Mouse (Mus musculus) embryonic facial prominence, embryonic 12.5 days (tissue): ENCODE data around the gene Maml1. TPM values are rescaled to one million over a fixed set of nuclear protein-coding genes. Genes with fewer than 3 reads are reported as not detected.

Experiments
- ATAC-seq: fragments of 200-750 bp; cut with Nextera tagmentation; 2 replicates; pipeline ENCODE4 v1.8.0; 2017; ENCODE audit not compliant: insufficient number of reproducible peaks, insufficient read depth, low FRiP score, low TSS enrichment
- H3K27ac ChIP-seq: fragments of 300-500 bp; sonication (generic); 2 replicates; pipeline ENCODE4 v1.5.1; 2016; ENCODE audit warnings: mild to moderate bottlenecking
- H3K27me3 ChIP-seq: fragments of 300-500 bp; sonication (generic); 2 replicates; pipeline ENCODE4 v1.6.1; 2016; ENCODE audit warnings: mild to moderate bottlenecking, moderate library complexity
- H3K36me3 ChIP-seq: fragments of 300-500 bp; sonication (generic); 2 replicates; pipeline ENCODE4 v1.6.1; 2016; ENCODE audit warnings: mild to moderate bottlenecking
- H3K4me1 ChIP-seq: fragments of 300-500 bp; sonication (generic); 2 replicates; pipeline ENCODE4 v1.6.1; 2016
- H3K4me2 ChIP-seq: fragments of 300-500 bp; sonication (generic); replicated peaks from 2 replicates; pipeline ENCODE4 v1.6.1; 2016; ENCODE audit warnings: mild to moderate bottlenecking, moderate library complexity
- H3K4me3 ChIP-seq: fragments of 300-500 bp; sonication (generic); 2 replicates; pipeline ENCODE4 v1.5.1; 2016; ENCODE audit warnings: mild to moderate bottlenecking
- H3K9ac ChIP-seq: fragments of 300-500 bp; sonication (generic); 2 replicates; pipeline ENCODE4 v1.6.1; 2016; ENCODE audit warnings: mild to moderate bottlenecking, moderate library complexity
- H3K9me3 ChIP-seq: fragments of 300-500 bp; sonication (generic); 2 replicates; pipeline ENCODE4 v1.6.1; 2016; ENCODE audit warnings: mild to moderate bottlenecking, moderate library complexity
- WGBS: fragments of 180-500 bp; shearing (Covaris S2); methylation state at CpG from one replicate; pipeline ENCODE4 v1.1.7; 2016; 5-methylcytosine and 5-hydroxymethylcytosine counted together
- polyA plus RNA-seq: library from polyadenylated mRNA; unstranded; fragments of >200 nt; fragmentation: Nextera tagmentation; extraction: Ambion mirVana; gene quantifications from 2 replicates; pipeline ENCODE4 v1.2.1, GENCODE M21; 2016

The Maml1 gene
- polyA plus RNA-seq, 1 experiment from 2014 or later: 9.2 TPM

DNA sequence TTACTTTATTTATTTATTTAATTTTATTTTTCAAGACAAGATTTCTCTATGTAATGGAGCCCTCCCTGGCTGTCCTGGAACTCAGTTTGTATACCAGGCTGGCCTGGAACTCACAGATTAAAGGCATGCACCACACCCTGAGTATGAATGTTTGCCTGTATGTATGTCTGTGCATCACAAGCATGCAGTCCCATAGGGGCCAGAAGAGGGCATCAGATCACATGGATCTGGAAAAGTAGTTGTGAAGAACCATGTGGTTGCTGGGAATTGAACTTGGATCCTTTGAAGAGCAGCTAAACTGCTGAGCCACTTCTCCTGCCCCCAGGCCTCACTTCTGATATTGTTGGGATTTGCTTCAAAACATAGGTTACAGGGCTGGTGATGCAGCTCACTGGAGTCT lies 15.1 kb downstream of the Maml1 start:
- no peak overlapping the region for H3K27ac ChIP-seq
- H3K9me3 ChIP-seq: no peaks in the 10 kb centered on the region
- no peak overlapping the region for H3K9ac ChIP-seq
- no peaks in the 10 kb centered on the region for H3K4me1 ChIP-seq
- no peaks in the 10 kb centered on the region for H3K27me3 ChIP-seq
- H3K4me2 ChIP-seq: no peak overlapping the region
- ATAC-seq: no peak
- no peak overlapping the region for H3K4me3 ChIP-seq
- peaks cover 13% of the 10 kb centered on the region for H3K36me3 ChIP-seq

DNA sequence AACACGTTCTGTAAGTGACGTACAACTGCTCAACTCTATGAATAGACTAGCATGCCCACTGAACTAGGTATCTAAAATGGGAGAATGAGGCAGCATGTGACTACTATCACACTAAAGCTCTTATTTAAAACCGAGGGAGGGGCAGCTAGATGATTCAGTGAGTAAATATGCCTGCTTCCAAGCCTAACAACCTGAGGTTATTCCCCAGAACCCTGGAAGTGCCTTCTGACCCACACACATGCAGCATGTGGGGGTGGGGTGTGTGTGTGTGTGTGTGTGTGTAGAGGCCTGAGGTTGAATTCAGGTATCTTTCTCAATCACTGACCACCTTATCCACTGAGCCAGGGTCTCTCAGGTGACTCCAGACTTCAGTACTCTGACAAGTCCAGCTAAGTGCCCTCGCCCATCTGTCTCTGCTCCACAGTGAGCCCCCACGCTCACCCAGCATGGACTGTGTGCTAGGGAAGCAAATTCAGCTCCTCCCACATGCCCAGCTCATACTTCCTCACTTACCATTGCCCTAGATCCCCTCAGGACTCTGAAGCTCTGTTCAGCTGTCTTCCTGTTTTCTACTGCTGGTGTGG lies 16.5 kb downstream of the Maml1 start:
- Histone ChIP-seq H3K4me3 (no peak overlapping the region), H3K9ac (no peak overlapping the region), H3K27me3 (no peaks in the 10 kb centered on the region), H3K27ac (no peak overlapping the region), H3K9me3 (no peaks in the 10 kb centered on the region), H3K36me3 (peaks cover 11% of the 10 kb centered on the region), H3K4me2 (no peak overlapping the region), H3K4me1 (no peaks in the 10 kb centered on the region)
- no peak for ATAC-seq
- WGBS: 89% methylated on average over 5 of the region's 5 CpGs

DNA sequence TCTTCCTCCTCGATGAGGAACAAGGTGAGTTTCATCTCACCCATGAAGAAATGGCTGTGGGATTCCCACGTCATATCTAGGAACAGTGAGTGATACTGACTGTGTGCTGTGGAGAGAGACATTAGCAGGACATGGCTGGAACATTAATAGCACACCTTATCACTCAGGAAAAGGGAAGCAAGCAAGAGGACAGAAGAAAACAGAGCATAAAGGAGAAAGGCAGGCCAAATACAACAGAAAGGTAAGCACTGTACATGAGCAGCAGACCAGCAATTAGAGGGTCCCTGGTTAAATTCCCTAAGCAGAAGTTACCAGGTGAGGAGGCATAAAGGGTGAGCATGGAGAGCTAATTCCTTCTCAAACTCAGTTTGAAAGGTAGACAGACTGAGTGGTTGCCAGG lies 17.0 kb downstream of the Maml1 start:
- 92% methylated on average over 2 of the region's 2 CpGs for WGBS
- no peak overlapping the region for H3K4me2 ChIP-seq
- no peaks in the 10 kb centered on the region for H3K27me3 ChIP-seq
- H3K9ac ChIP-seq: no peak overlapping the region
- H3K4me3 ChIP-seq: no peak overlapping the region
- H3K27ac ChIP-seq: no peak overlapping the region
- no peaks in the 10 kb centered on the region for H3K9me3 ChIP-seq
- peaks cover 6% of the 10 kb centered on the region for H3K36me3 ChIP-seq
- ATAC-seq: no peak
- no peaks in the 10 kb centered on the region for H3K4me1 ChIP-seq

DNA sequence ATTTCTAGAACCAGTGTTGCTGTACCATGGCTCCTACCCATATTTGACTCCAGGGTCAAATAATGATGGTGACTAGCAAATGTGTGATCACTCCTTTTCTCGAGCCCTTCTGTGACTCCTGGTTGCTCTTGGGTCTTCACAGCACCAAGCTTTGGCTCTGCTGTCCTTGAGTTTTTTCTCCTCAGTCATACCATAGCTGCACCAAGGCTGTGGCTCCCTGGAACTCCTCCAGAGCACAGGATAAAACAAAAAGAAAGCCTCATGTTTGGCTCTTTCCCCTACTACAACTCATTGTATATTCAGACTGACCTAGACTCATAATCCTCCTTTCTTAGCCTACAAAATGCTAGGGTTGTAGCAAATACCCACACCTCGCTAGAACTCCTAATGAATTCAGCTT lies 19.3 kb downstream of the Maml1 start:
- WGBS: 97% methylated on average over 2 of the region's 2 CpGs
- no peak for ATAC-seq
- H3K27ac ChIP-seq: no peak overlapping the region
- no peak overlapping the region for H3K4me2 ChIP-seq
- H3K9ac ChIP-seq: no peak overlapping the region
- no peaks in the 10 kb centered on the region for H3K9me3 ChIP-seq
- peaks cover 6% of the 10 kb centered on the region for H3K36me3 ChIP-seq
- no peak overlapping the region for H3K4me3 ChIP-seq
- H3K27me3 ChIP-seq: no peaks in the 10 kb centered on the region
- H3K4me1 ChIP-seq: no peaks in the 10 kb centered on the region

DNA sequence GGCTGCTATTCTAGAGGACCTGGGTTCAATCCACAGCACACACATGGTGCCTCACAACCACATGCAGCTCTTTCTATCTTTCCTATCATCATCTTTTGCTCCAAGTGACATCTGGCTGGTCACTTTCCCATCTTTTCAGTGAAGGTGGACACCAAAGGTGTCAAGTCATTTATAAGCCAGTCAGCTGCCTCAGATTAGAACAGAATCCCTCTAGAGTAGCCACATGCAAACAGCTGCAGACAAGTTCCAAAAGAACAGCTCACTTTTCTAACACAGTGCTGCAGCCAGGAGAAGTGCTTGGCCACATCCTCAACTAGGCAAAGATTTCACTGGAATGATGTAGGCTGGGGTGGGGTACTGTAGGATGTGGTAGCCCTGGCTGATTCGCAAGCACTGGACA lies 22.2 kb downstream of the Maml1 start:
- Histone ChIP-seq H3K4me2 (no peak overlapping the region), H3K4me1 (no peaks in the 10 kb centered on the region), H3K27ac (no peak overlapping the region), H3K36me3 (peaks cover 23% of the 10 kb centered on the region), H3K4me3 (no peak overlapping the region), H3K27me3 (no peaks in the 10 kb centered on the region), H3K9me3 (no peaks in the 10 kb centered on the region), H3K9ac (no peak overlapping the region)
- WGBS: 93% methylated on average over 1 of the region's 1 CpGs
- ATAC-seq: no peak

DNA sequence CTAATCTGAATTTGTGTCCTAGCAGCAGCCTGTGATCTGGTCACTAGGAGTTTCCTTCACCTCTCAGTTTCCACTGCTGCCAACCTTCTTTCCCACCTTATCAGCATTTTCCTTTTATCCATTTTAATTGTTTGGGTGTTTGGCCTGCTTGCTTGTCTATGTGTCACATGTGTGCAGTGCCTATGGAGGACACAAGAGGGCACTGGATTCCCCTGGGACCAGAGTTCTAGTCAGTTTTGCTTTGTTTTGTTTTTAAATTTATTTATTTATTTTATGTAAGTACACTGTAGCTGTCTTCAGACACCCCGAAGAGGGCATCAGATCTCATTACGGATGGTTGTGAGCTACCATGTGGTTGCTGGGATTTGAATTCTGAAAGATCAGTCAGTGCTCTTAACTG lies 22.9 kb downstream of the Maml1 start:
- Histone ChIP-seq H3K4me3 (no peak overlapping the region), H3K27me3 (no peaks in the 10 kb centered on the region), H3K4me2 (no peak overlapping the region), H3K27ac (no peak overlapping the region), H3K9ac (no peak overlapping the region), H3K4me1 (no peaks in the 10 kb centered on the region), H3K36me3 (peaks cover 29% of the 10 kb centered on the region), H3K9me3 (no peaks in the 10 kb centered on the region)
- no peak for ATAC-seq
- 75% methylated on average over 2 of the region's 2 CpGs for WGBS

DNA sequence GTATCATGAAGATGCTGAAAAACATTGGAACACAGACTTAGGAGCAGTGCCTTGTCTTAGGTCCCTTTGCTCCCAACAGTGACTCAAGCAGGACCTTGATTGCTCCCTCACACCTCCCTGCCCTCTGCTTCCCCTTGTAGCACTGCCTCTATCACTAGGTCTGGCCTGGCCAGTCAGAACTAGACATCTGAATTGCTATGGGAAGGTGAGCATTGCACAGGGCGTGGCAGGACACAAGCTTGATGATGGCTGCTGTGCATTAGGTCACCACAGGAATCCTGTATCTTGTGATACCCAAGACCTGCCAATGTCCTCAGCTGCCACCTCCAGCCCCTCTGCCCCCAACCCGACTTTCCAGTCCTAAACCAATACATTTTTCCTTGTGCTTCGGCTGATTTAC lies 25.1 kb downstream of the Maml1 start:
- Histone ChIP-seq H3K4me3 (no peak overlapping the region), H3K27ac (no peak overlapping the region), H3K9me3 (no peaks in the 10 kb centered on the region), H3K4me2 (no peak overlapping the region), H3K4me1 (no peaks in the 10 kb centered on the region), H3K27me3 (no peaks in the 10 kb centered on the region), H3K36me3 (peaks cover 46% of the 10 kb centered on the region), H3K9ac (no peak overlapping the region)
- WGBS: 91% methylated on average over 3 of the region's 3 CpGs
- no peak for ATAC-seq

DNA sequence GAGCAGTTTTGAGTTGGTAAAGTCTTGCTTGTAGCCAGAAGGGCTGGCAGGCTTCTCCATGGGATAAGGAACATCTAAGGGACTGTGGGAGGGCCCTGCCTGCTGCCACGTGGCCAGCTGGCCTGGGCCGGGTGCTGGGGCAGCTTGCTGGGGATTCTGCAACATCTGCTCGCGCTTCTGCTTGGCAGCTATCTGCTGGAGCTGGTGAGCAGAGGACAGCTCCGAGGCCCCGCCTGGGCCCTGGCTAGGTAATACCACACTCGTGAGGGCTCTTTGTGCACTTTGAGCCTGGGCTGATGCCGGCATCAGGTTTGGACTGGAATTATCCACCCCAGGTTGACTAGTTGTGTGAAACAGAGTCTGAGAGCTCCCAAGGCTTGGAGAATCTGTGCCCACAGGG lies 26.2 kb downstream of the Maml1 start:
- H3K4me3 ChIP-seq: no peak overlapping the region
- no peak overlapping the region for H3K4me2 ChIP-seq
- no peaks in the 10 kb centered on the region for H3K27me3 ChIP-seq
- no peaks in the 10 kb centered on the region for H3K4me1 ChIP-seq
- no peak for ATAC-seq
- WGBS: 91% methylated on average over 8 of the region's 8 CpGs
- H3K27ac ChIP-seq: no peak overlapping the region
- peaks cover 57% of the 10 kb centered on the region for H3K36me3 ChIP-seq
- H3K9me3 ChIP-seq: no peaks in the 10 kb centered on the region
- H3K9ac ChIP-seq: no peak overlapping the region

DNA sequence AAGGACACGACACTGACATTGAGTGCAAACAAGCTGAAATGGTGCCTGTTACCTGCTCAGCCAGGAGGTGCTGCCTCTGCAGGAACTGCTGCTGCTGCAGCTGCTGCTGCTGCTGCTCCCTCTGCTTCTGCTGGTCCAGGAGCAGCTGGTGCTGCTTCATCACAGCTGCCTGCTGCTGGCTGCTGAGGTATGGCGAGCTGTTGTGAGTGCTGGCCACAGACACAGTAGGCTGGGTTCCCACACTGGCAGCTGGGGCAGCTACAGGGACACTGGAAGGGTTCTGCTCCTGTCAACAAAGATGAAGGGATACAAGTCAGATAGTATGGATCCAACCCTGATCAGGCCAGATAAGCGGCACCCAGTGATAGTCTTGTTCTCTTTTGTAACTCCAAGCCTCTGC lies 28.9 kb downstream of the Maml1 start:
- Histone ChIP-seq H3K4me3 (no peak overlapping the region), H3K36me3 (peaks cover 83% of the 10 kb centered on the region), H3K27me3 (no peaks in the 10 kb centered on the region), H3K4me1 (no peaks in the 10 kb centered on the region), H3K27ac (no peak overlapping the region), H3K9me3 (no peaks in the 10 kb centered on the region), H3K4me2 (no peak overlapping the region), H3K9ac (no peak overlapping the region)
- no peak for ATAC-seq
- 86% methylated on average over 3 of the region's 3 CpGs for WGBS

DNA sequence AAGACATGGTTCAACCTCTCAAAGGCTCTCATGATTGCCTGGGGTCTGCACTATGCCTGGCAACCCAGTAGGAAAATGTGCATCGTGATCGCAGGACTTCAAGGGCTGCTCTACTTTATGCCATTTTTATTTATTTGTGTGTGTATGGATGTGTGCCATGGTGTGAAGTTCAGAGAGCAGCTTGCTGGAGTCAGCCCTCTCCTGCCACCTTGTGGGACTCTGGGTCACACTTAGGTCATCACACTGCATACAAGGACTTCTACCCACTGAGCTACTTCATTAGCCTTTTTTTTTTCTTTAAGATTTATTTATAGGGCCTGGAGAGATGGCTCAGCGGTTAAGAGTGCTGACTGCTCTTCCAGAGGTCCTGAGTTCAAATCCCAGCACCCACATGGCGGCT lies 30.1 kb downstream of the Maml1 start:
- H3K27ac ChIP-seq: no peak overlapping the region
- no peak overlapping the region for H3K4me3 ChIP-seq
- WGBS: 97% methylated on average over 4 of the region's 4 CpGs
- H3K4me1 ChIP-seq: no peaks in the 10 kb centered on the region
- no peak overlapping the region for H3K4me2 ChIP-seq
- H3K9me3 ChIP-seq: no peaks in the 10 kb centered on the region
- H3K9ac ChIP-seq: no peak overlapping the region
- peaks cover 91% of the 10 kb centered on the region for H3K36me3 ChIP-seq
- no peak for ATAC-seq
- H3K27me3 ChIP-seq: no peaks in the 10 kb centered on the region

DNA sequence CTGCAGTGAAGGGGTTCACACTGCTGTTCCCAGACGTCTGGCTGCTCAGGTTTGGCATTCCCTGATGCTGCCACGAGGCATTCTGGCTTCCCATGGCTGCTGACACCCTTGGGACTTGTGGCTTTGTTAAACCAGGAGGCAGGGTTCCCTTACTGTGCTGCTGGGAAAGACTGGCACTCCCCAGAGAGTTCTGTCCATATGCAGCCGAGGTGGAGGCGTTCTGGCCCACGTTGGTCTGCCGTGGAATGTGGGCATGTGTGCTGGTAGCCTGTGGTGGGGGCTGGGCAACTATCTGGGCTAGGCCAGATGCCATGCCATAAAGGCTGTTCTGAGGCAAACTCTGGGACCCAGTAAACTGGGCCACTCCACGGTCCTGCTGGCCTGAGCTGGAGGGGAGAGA lies 33.8 kb downstream of the Maml1 start:
- Histone ChIP-seq H3K4me3 (no peak overlapping the region), H3K4me1 (no peaks in the 10 kb centered on the region), H3K36me3 (peaks cover 73% of the 10 kb centered on the region), H3K9me3 (no peaks in the 10 kb centered on the region), H3K27me3 (no peaks in the 10 kb centered on the region), H3K9ac (no peak overlapping the region), H3K27ac (no peak overlapping the region), H3K4me2 (no peak overlapping the region)
- 84% methylated on average over 7 of the region's 7 CpGs for WGBS
- ATAC-seq: no peak

DNA sequence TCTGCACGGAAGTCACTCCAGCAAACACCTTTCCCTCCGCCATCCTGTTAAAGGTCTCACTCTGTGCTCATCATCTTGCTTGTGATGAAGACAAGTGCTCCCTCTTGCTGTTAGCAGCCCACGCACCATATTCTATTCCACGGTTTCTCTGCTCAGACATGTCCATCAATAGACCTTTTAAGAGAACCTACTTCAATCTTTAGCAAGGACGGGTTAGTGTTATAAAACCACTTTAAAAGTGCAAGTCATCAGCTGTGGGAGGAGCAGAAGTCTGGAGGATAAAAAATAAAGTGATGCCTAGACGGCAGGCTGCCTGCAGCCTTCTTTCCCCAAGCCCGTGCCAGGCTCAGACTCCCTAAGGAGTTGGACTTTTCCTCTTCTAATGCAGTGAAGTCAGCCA lies 35.5 kb downstream of the Maml1 start:
- no peak overlapping the region for H3K27ac ChIP-seq
- H3K27me3 ChIP-seq: no peaks in the 10 kb centered on the region
- no peak overlapping the region for H3K4me2 ChIP-seq
- WGBS: 90% methylated on average over 7 of the region's 7 CpGs
- H3K9ac ChIP-seq: no peak overlapping the region
- H3K36me3 ChIP-seq: peaks cover 56% of the 10 kb centered on the region
- ATAC-seq: no peak
- no peaks in the 10 kb centered on the region for H3K9me3 ChIP-seq
- H3K4me3 ChIP-seq: no peak overlapping the region
- peaks cover 11% of the 10 kb centered on the region for H3K4me1 ChIP-seq

DNA sequence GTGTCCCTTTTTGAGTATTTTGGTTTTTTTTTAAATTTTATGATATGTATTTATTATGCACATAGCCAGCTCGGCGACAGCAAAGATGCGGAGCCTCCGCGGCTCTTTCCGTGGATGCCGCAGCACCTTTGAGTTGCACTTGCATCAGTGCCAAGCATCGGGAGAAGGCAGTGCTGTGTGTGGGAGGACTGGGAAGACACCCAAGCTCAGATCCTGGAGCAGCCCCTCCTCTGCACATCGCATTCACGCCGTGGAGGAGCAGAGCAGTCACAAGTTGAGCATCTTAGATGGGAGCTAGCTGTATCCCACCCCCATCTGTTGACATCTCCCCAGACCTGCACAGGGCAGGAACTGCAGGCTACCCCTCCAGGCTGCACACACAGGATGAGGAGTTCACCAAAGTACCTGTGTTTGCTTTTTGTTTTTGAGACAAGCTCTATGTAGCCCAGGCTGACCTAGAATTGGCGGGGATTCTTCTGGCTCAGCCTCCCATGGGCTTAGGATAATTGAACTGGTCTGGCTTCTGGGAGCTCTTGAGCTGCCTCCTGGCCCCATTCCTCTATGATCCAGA lies 38.0 kb downstream of the Maml1 start:
- Histone ChIP-seq H3K9me3 (no peaks in the 10 kb centered on the region), H3K27ac (no peak overlapping the region), H3K4me3 (no peak overlapping the region), H3K9ac (no peak overlapping the region), H3K4me1 (peaks cover 11% of the 10 kb centered on the region), H3K4me2 (no peak overlapping the region), H3K36me3 (peaks cover 32% of the 10 kb centered on the region), H3K27me3 (no peaks in the 10 kb centered on the region)
- no peak for ATAC-seq
- 88% methylated on average over 12 of the region's 12 CpGs for WGBS
